Mouse (Mus musculus): ENCODE data around the gene Trappc2l. TPM values are rescaled to one million over a fixed set of nuclear protein-coding genes. Genes with fewer than 3 reads are reported as not detected.

The Trappc2l gene
- 48.0 and 62.6 TPM in 2 replicates for polyA plus RNA-seq (2015; fragmentation: Nextera tagmentation; extraction: Ambion mirVana)

- Histone ChIP-seq H3K4me1 (replicated peaks; ENCODE audit: control insufficient read depth, insufficient read depth, low read length) (peaks cover 20% of the 10 kb centered on the region), H3K9ac (ENCODE audit: low read length) (peak within 1 kb of the TSS; percentile 79), H3K4me3 (ENCODE audit: low read length) (peak within 1 kb of the TSS; percentile 71), H3K27me3 (ENCODE audit: control insufficient read depth, insufficient read depth, low read depth, low read length) (no peaks in the 10 kb centered on the region), H3K36me3 (ENCODE audit: control insufficient read depth, insufficient read depth, low read length) (peaks cover 5% of the 10 kb centered on the region; the same call in 1 of the 2 replicates), H3K9me3 (ENCODE audit: control insufficient read depth, low read length) (no peaks in the 10 kb centered on the region), H3K4me2 (ENCODE audit: low read depth, low read length) (peak within 1 kb of the TSS; percentile 89), H3K27ac (ENCODE audit: low read length) (peak within 1 kb of the TSS; percentile 87)
- peak; percentile 98 for ATAC-seq (ENCODE audit: low read depth)
- WGBS = under 1% methylated on average over 56 of the region's 57 CpGs
Measured at GRCm38 (mm10) chr8:122611295-122612133, at the start of gene Trappc2l, which contains the start of gene Galns. Gene Trappc2l (plus strand): TSS chr8:122611640. Gene Galns (minus strand): TSS chr8:122611463.

DNA sequence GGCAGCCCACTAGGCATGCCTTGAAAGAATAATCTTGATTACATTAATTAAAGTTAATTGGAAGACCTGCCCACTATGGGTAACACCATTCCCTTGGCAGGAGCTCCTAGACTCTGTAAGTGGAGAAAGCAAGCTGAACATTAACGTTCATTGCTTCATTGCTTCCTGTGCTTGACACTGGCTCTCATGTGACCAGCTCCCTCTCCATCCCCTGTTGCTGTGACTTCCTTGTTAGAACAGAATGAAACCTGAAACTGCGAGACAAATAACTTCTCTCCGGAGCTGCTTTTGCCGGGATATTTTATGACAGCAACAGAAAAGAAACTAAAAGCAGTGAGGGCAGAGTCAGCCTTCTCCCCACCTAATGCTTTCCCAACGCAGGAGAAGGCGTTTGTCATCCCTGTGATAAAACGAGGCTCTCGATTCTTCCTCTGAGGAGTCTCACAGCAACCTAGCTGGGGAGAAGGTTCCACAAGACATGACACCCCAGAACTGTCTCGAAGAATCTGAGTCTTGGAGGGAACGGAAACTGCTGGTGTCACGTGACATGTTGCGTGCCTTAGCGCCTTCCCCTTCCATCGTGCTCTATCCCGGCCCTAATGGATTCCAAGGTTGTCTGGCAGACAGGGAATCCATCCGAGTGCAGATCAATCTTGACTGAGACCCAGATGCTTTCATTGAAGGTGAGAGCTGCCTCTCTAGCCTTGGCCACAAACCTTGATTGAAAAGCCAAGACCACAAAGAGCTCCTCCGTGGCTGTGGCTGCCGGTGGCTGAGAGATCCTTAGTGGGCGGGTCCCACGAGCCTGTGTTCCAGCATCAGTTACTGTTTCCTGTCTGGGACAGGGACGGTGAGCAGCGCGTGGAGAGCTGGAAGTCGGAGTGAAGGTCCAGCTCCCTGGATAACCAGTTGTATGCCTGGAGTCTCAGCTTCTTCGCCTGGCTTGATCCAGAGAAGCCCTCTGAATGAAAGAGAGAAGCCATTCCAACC, 46.8 kb upstream of the Trappc2l start:
- Histone ChIP-seq H3K9ac (ENCODE audit: low read length) (no peak overlapping the region), H3K4me2 (ENCODE audit: low read depth, low read length) (no peak overlapping the region), H3K36me3 (ENCODE audit: control insufficient read depth, insufficient read depth, low read length) (no peaks in the 10 kb centered on the region), H3K27ac (ENCODE audit: low read length) (no peak overlapping the region), H3K4me3 (ENCODE audit: low read length) (no peak overlapping the region), H3K4me1 (replicated peaks; ENCODE audit: control insufficient read depth, insufficient read depth, low read length) (peaks cover 19% of the 10 kb centered on the region), H3K27me3 (ENCODE audit: control insufficient read depth, insufficient read depth, low read depth, low read length) (no peaks in the 10 kb centered on the region), H3K9me3 (ENCODE audit: control insufficient read depth, low read length) (no peaks in the 10 kb centered on the region)
- whole genome bisulfite sequencing = 74% methylated on average over 25 of the region's 25 CpGs
- no peak for ATAC-seq (ENCODE audit: low read depth)

GRCm38 (mm10) chr8:122566766-122567165, 44.7 kb upstream of the Trappc2l start:
- H3K4me2 ChIP-seq (ENCODE audit: low read depth, low read length) = peak overlapping the region; percentile 73
- peak overlapping the region; percentile 82 for H3K4me3 ChIP-seq (ENCODE audit: low read length)
- H3K36me3 ChIP-seq (ENCODE audit: control insufficient read depth, insufficient read depth, low read length) = peaks cover 7% of the 10 kb centered on the region
- H3K4me1 ChIP-seq (replicated peaks; ENCODE audit: control insufficient read depth, insufficient read depth, low read length) = peaks cover 19% of the 10 kb centered on the region
- no peaks in the 10 kb centered on the region for H3K27me3 ChIP-seq (ENCODE audit: control insufficient read depth, insufficient read depth, low read depth, low read length)
- H3K9me3 ChIP-seq (ENCODE audit: control insufficient read depth, low read length) = no peaks in the 10 kb centered on the region
- peak overlapping the region; percentile 97 for H3K27ac ChIP-seq (ENCODE audit: low read length)
- no peak for ATAC-seq (ENCODE audit: low read depth)
- H3K9ac ChIP-seq (ENCODE audit: low read length) = peak overlapping the region; percentile 80
- WGBS = 11% methylated on average over 6 of the region's 6 CpGs

DNA sequence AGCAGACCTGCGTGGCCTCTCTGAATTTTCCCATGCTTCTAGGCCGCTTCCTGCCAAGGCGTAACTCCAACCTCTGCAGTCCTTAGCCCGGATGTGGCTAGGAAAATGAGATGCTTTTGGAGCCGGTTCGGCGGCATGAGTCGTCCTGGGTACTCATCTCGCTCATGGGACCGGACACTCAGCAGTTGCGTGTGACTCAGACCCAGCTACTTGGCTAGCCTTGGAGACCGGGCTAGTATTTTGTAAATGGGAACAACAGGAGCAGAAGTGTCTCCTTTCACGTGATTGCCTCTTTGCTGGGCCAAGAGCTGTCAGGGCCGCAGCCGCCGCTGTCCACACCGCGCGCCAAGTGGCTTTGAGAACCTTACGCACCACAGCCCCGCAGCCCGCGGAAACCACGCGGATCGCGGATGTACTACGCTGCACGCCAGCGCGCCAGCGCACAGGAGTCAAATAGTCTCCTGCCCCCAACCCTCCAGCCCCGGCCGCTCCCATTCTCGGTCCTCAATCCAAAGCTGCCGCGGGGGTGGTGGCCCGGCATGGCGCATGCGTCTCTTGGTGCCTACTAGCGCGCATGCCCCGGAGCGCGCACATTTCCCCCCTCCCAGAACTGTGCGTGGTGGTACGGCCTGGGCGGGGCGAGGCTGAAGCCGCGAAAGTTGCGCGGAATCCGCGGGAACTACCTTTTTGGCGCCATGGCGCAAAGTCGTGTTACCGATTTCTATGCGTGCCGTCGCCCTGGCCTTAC, 43.9 kb upstream of the Trappc2l start, which contains the start of gene Cdt1:
Cdt1 (plus strand) TSS at position 655 of the 748 bp plus-strand sequence.
- Histone ChIP-seq H3K4me2 (ENCODE audit: low read depth, low read length) (peak within 1 kb of the TSS; percentile 73), H3K9me3 (ENCODE audit: control insufficient read depth, low read length) (no peaks in the 10 kb centered on the region), H3K4me1 (replicated peaks; ENCODE audit: control insufficient read depth, insufficient read depth, low read length) (peaks cover 19% of the 10 kb centered on the region), H3K36me3 (ENCODE audit: control insufficient read depth, insufficient read depth, low read length) (peaks cover 15% of the 10 kb centered on the region), H3K9ac (ENCODE audit: low read length) (peak within 1 kb of the TSS; percentile 87), H3K27ac (ENCODE audit: low read length) (peak within 1 kb of the TSS; percentile 97), H3K4me3 (ENCODE audit: low read length) (peak within 1 kb of the TSS; percentile 82), H3K27me3 (ENCODE audit: control insufficient read depth, insufficient read depth, low read depth, low read length) (no peaks in the 10 kb centered on the region)
- ATAC-seq (ENCODE audit: low read depth) = peak; percentile 98
- WGBS = under 1% methylated on average over 58 of the region's 62 CpGs

- Histone ChIP-seq H3K4me1 (replicated peaks; ENCODE audit: control insufficient read depth, insufficient read depth, low read length) (peaks cover 19% of the 10 kb centered on the region), H3K27ac (ENCODE audit: low read length) (peak overlapping the region; percentile 97), H3K9me3 (ENCODE audit: control insufficient read depth, low read length) (no peaks in the 10 kb centered on the region), H3K27me3 (ENCODE audit: control insufficient read depth, insufficient read depth, low read depth, low read length) (no peaks in the 10 kb centered on the region), H3K9ac (ENCODE audit: low read length) (peak overlapping the region; percentile 87), H3K4me2 (ENCODE audit: low read depth, low read length) (peak overlapping the region; percentile 73), H3K4me3 (ENCODE audit: low read length) (peak overlapping the region; percentile 82), H3K36me3 (ENCODE audit: control insufficient read depth, insufficient read depth, low read length) (peaks cover 16% of the 10 kb centered on the region)
- peak; percentile 51 for ATAC-seq (ENCODE audit: low read depth)
- WGBS = 0% methylated on average over 34 of the region's 34 CpGs
Measured at GRCm38 (mm10) chr8:122568109-122568504, 43.3 kb upstream of the Trappc2l start.

DNA sequence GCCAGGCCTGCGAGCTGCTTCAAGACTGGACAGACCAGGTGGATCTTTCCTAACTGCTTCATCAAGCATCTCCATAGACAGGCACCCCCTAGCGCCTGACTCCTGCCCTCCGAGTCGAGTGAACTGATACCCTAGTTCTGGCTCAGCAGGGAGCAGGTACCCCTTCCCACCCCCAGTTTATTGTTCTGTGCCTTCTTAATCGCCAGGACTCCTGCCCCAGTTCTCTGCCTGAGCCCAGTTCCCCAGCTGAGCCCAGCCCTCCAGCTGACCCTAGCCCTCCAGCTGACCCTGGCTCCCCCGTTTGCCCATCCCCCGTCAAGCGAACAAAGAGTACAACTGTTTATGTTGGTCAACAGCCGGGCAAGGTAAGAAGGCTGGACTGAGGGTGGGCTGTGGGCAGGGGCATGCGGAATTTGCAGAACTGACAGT, 42.5 kb upstream of the Trappc2l start:
- Histone ChIP-seq H3K9me3 (ENCODE audit: control insufficient read depth, low read length) (no peaks in the 10 kb centered on the region), H3K36me3 (ENCODE audit: control insufficient read depth, insufficient read depth, low read length) (peaks cover 16% of the 10 kb centered on the region), H3K4me3 (ENCODE audit: low read length) (peak overlapping the region; percentile 82), H3K4me2 (ENCODE audit: low read depth, low read length) (peak overlapping the region; percentile 73), H3K9ac (ENCODE audit: low read length) (peak overlapping the region; percentile 87), H3K27ac (ENCODE audit: low read length) (no peak overlapping the region), H3K4me1 (replicated peaks; ENCODE audit: control insufficient read depth, insufficient read depth, low read length) (peaks cover 19% of the 10 kb centered on the region), H3K27me3 (ENCODE audit: control insufficient read depth, insufficient read depth, low read depth, low read length) (no peaks in the 10 kb centered on the region)
- 6% methylated on average over 10 of the region's 10 CpGs for WGBS
- ATAC-seq (ENCODE audit: low read depth) = no peak

- WGBS = 48% methylated on average over 9 of the region's 9 CpGs
- H3K4me1 ChIP-seq (replicated peaks; ENCODE audit: control insufficient read depth, insufficient read depth, low read length) = peaks cover 19% of the 10 kb centered on the region
- H3K36me3 ChIP-seq (ENCODE audit: control insufficient read depth, insufficient read depth, low read length) = peaks cover 16% of the 10 kb centered on the region
- no peak overlapping the region for H3K27ac ChIP-seq (ENCODE audit: low read length)
- peak overlapping the region; percentile 82 for H3K4me3 ChIP-seq (ENCODE audit: low read length)
- H3K9me3 ChIP-seq (ENCODE audit: control insufficient read depth, low read length) = no peaks in the 10 kb centered on the region
- ATAC-seq (ENCODE audit: low read depth) = no peak
- peak overlapping the region; percentile 73 for H3K4me2 ChIP-seq (ENCODE audit: low read depth, low read length)
- H3K9ac ChIP-seq (ENCODE audit: low read length) = peak overlapping the region; percentile 87
- H3K27me3 ChIP-seq (ENCODE audit: control insufficient read depth, insufficient read depth, low read depth, low read length) = no peaks in the 10 kb centered on the region
Measured at GRCm38 (mm10) chr8:122569329-122569728, 42.1 kb upstream of the Trappc2l start.

DNA sequence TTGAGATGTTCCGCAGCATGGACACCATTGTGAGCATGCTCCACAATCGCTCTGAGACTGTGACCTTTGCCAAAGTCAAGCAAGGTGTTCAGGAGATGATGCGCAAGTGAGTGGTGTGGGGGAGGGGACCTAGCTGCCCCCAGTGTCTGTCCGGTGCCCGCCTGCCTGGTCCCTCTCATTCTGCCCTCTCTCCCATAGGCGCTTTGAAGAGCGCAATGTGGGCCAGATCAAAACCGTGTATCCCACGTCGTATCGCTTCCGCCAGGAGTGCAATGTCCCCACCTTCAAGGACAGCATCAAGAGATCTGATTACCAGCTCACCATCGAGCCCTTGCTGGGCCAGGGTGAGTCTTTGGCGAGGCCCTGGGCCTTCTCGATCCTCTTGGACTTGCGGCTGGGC, 41.4 kb upstream of the Trappc2l start:
- Histone ChIP-seq H3K27me3 (ENCODE audit: control insufficient read depth, insufficient read depth, low read depth, low read length) (no peaks in the 10 kb centered on the region), H3K4me3 (ENCODE audit: low read length) (no peak overlapping the region), H3K4me2 (ENCODE audit: low read depth, low read length) (no peak overlapping the region), H3K27ac (ENCODE audit: low read length) (no peak overlapping the region), H3K9me3 (ENCODE audit: control insufficient read depth, low read length) (no peaks in the 10 kb centered on the region), H3K4me1 (replicated peaks; ENCODE audit: control insufficient read depth, insufficient read depth, low read length) (peaks cover 25% of the 10 kb centered on the region), H3K36me3 (ENCODE audit: control insufficient read depth, insufficient read depth, low read length) (peaks cover 16% of the 10 kb centered on the region), H3K9ac (ENCODE audit: low read length) (no peak overlapping the region)
- 95% methylated on average over 16 of the region's 16 CpGs for WGBS
- ATAC-seq (ENCODE audit: low read depth) = no peak
